Mouse (Mus musculus): ENCODE data around the gene Olfr314. TPM values are rescaled to one million over a fixed set of nuclear protein-coding genes. Genes with fewer than 3 reads are reported as not detected.
"Not testable (repeated sequence)": the region's sequence is repeated elsewhere in the genome, so short reads cannot be mapped to it uniquely, and the experiment has no call there.

Olfr314 gene
- not detected in 2 replicates for polyA plus RNA-seq (2015; fragmentation: Nextera tagmentation; extraction: Ambion mirVana)

GRCm38 (mm10) chr11:58782480-58783089 lies at the start of gene Olfr314:
TSS of gene Olfr314 (plus strand) at chr11:58782952.
- Histone ChIP-seq H3K4me3 (replicated peaks; ENCODE audit: low read length) (no peak within 1 kb of the TSS), H3K4me1 (ENCODE audit: control insufficient read depth, insufficient read depth, low read length) (no peaks in the 10 kb centered on the region), H3K4me2 (ENCODE audit: low read depth, low read length) (no peak within 1 kb of the TSS), H3K27me3 (ENCODE audit: control insufficient read depth, insufficient read depth, low read length) (no peaks in the 10 kb centered on the region), H3K27ac (ENCODE audit: low read length) (no peak within 1 kb of the TSS), H3K9ac (ENCODE audit: low read length) (no peak within 1 kb of the TSS), H3K36me3 (ENCODE audit: control insufficient read depth, insufficient read depth, low read length) (no peaks in the 10 kb centered on the region), H3K9me3 (replicated peaks; ENCODE audit: control insufficient read depth, low read length) (no peaks in the 10 kb centered on the region)
- ATAC-seq (ENCODE audit: insufficient read depth, low FRiP score) = no peak
- 66% methylated on average over 6 of the region's 6 CpGs for WGBS

- Histone ChIP-seq H3K4me1 (ENCODE audit: control insufficient read depth, insufficient read depth, low read length) (no peaks in the 10 kb centered on the region), H3K27ac (ENCODE audit: low read length) (no peak overlapping the region), H3K36me3 (ENCODE audit: control insufficient read depth, insufficient read depth, low read length) (no peaks in the 10 kb centered on the region), H3K9me3 (replicated peaks; ENCODE audit: control insufficient read depth, low read length) (no peaks in the 10 kb centered on the region), H3K4me2 (ENCODE audit: low read depth, low read length) (no peak overlapping the region), H3K9ac (ENCODE audit: low read length) (no peak overlapping the region), H3K4me3 (replicated peaks; ENCODE audit: low read length) (no peak overlapping the region), H3K27me3 (ENCODE audit: control insufficient read depth, insufficient read depth, low read length) (no peaks in the 10 kb centered on the region)
- WGBS = 49% methylated on average over 3 of the region's 3 CpGs
- no peak for ATAC-seq (ENCODE audit: insufficient read depth, low FRiP score)
Measured at GRCm38 (mm10) chr11:58733372-58733771, 49.4 kb upstream of the Olfr314 start.

GRCm38 (mm10) chr11:58738792-58739262 lies 43.9 kb upstream of the Olfr314 start, which contains the start of gene Olfr317:
TSS of gene Olfr317 (minus strand) at chr11:58739212.
- no peak for ATAC-seq (ENCODE audit: insufficient read depth, low FRiP score)
- no peaks in the 10 kb centered on the region for H3K27me3 ChIP-seq (ENCODE audit: control insufficient read depth, insufficient read depth, low read length)
- H3K36me3 ChIP-seq (ENCODE audit: control insufficient read depth, insufficient read depth, low read length) = no peaks in the 10 kb centered on the region
- no peaks in the 10 kb centered on the region for H3K4me1 ChIP-seq (ENCODE audit: control insufficient read depth, insufficient read depth, low read length)
- H3K9ac ChIP-seq (ENCODE audit: low read length) = no peak within 1 kb of the TSS
- WGBS = 58% methylated on average over 4 of the region's 4 CpGs
- H3K27ac ChIP-seq (ENCODE audit: low read length) = no peak within 1 kb of the TSS
- H3K9me3 ChIP-seq (replicated peaks; ENCODE audit: control insufficient read depth, low read length) = no peaks in the 10 kb centered on the region; the same call in 1 of the 2 replicates
- no peak within 1 kb of the TSS for H3K4me3 ChIP-seq (replicated peaks; ENCODE audit: low read length)
- no peak within 1 kb of the TSS for H3K4me2 ChIP-seq (ENCODE audit: low read depth, low read length)

- H3K9ac ChIP-seq (ENCODE audit: low read length); ATAC-seq (ENCODE audit: insufficient read depth, low FRiP score); H3K27ac ChIP-seq (ENCODE audit: low read length); H3K27me3 ChIP-seq (ENCODE audit: control insufficient read depth, insufficient read depth, low read length); H3K4me2 ChIP-seq (ENCODE audit: low read depth, low read length); H3K4me1 ChIP-seq (ENCODE audit: control insufficient read depth, insufficient read depth, low read length); H3K36me3 ChIP-seq (ENCODE audit: control insufficient read depth, insufficient read depth, low read length); H3K9me3 ChIP-seq (replicated peaks; ENCODE audit: control insufficient read depth, low read length); H3K4me3 ChIP-seq (replicated peaks; ENCODE audit: low read length): not testable (repeated sequence)
- 74% methylated on average over 18 of the region's 18 CpGs for WGBS
Measured at GRCm38 (mm10) chr11:58751096-58751495, 31.7 kb upstream of the Olfr314 start.

- no peak for ATAC-seq (ENCODE audit: insufficient read depth, low FRiP score)
- no peak within 1 kb of the TSS for H3K27ac ChIP-seq (ENCODE audit: low read length)
- H3K9me3 ChIP-seq (replicated peaks; ENCODE audit: control insufficient read depth, low read length) = no peaks in the 10 kb centered on the region
- no peaks in the 10 kb centered on the region for H3K4me1 ChIP-seq (ENCODE audit: control insufficient read depth, insufficient read depth, low read length)
- WGBS = 71% methylated on average over 2 of the region's 2 CpGs
- H3K4me3 ChIP-seq (replicated peaks; ENCODE audit: low read length) = no peak within 1 kb of the TSS
- no peaks in the 10 kb centered on the region for H3K36me3 ChIP-seq (ENCODE audit: control insufficient read depth, insufficient read depth, low read length)
- H3K4me2 ChIP-seq (ENCODE audit: low read depth, low read length) = no peak within 1 kb of the TSS
- H3K9ac ChIP-seq (ENCODE audit: low read length) = no peak within 1 kb of the TSS
- H3K27me3 ChIP-seq (ENCODE audit: control insufficient read depth, insufficient read depth, low read length) = no peaks in the 10 kb centered on the region
Measured at GRCm38 (mm10) chr11:58752434-58752833, 30.3 kb upstream of the Olfr314 start, which contains the start of gene Olfr316. TSS of gene Olfr316 (plus strand) at chr11:58752734.

GRCm38 (mm10) chr11:58772888-58773287 lies 9.9 kb upstream of the Olfr314 start, which contains the start of gene Olfr315:
TSS of gene Olfr315 (plus strand) at chr11:58773188.
- H3K9me3 ChIP-seq (replicated peaks; ENCODE audit: control insufficient read depth, low read length) = no peaks in the 10 kb centered on the region
- no peaks in the 10 kb centered on the region for H3K4me1 ChIP-seq (ENCODE audit: control insufficient read depth, insufficient read depth, low read length)
- H3K4me3 ChIP-seq (replicated peaks; ENCODE audit: low read length) = no peak within 1 kb of the TSS
- H3K4me2 ChIP-seq (ENCODE audit: low read depth, low read length) = no peak within 1 kb of the TSS
- no peaks in the 10 kb centered on the region for H3K36me3 ChIP-seq (ENCODE audit: control insufficient read depth, insufficient read depth, low read length)
- no peak within 1 kb of the TSS for H3K9ac ChIP-seq (ENCODE audit: low read length)
- H3K27me3 ChIP-seq (ENCODE audit: control insufficient read depth, insufficient read depth, low read length) = no peaks in the 10 kb centered on the region
- no peak within 1 kb of the TSS for H3K27ac ChIP-seq (ENCODE audit: low read length)
- ATAC-seq (ENCODE audit: insufficient read depth, low FRiP score) = no peak

GRCm38 (mm10) chr11:58784182-58784581 lies 1.4 kb downstream of the Olfr314 start:
- Histone ChIP-seq H3K27ac (ENCODE audit: low read length) (no peak overlapping the region), H3K4me3 (replicated peaks; ENCODE audit: low read length) (no peak overlapping the region), H3K9me3 (replicated peaks; ENCODE audit: control insufficient read depth, low read length) (no peaks in the 10 kb centered on the region), H3K4me2 (ENCODE audit: low read depth, low read length) (no peak overlapping the region), H3K9ac (ENCODE audit: low read length) (no peak overlapping the region), H3K27me3 (ENCODE audit: control insufficient read depth, insufficient read depth, low read length) (no peaks in the 10 kb centered on the region), H3K36me3 (ENCODE audit: control insufficient read depth, insufficient read depth, low read length) (no peaks in the 10 kb centered on the region), H3K4me1 (ENCODE audit: control insufficient read depth, insufficient read depth, low read length) (no peaks in the 10 kb centered on the region)
- ATAC-seq (ENCODE audit: insufficient read depth, low FRiP score) = no peak
- 70% methylated on average over 2 of the region's 2 CpGs for WGBS

GRCm38 (mm10) chr11:58787651-58788050 lies 4.9 kb downstream of the Olfr314 start:
- Histone ChIP-seq H3K27ac (ENCODE audit: low read length) (no peak overlapping the region), H3K9ac (ENCODE audit: low read length) (no peak overlapping the region), H3K27me3 (ENCODE audit: control insufficient read depth, insufficient read depth, low read length) (no peaks in the 10 kb centered on the region), H3K4me1 (ENCODE audit: control insufficient read depth, insufficient read depth, low read length) (no peaks in the 10 kb centered on the region), H3K4me2 (ENCODE audit: low read depth, low read length) (no peak overlapping the region), H3K4me3 (replicated peaks; ENCODE audit: low read length) (no peak overlapping the region), H3K36me3 (ENCODE audit: control insufficient read depth, insufficient read depth, low read length) (no peaks in the 10 kb centered on the region), H3K9me3 (replicated peaks; ENCODE audit: control insufficient read depth, low read length) (no peaks in the 10 kb centered on the region)
- 76% methylated on average over 10 of the region's 10 CpGs for WGBS
- no peak for ATAC-seq (ENCODE audit: insufficient read depth, low FRiP score)

GRCm38 (mm10) chr11:58788346-58788745 lies 5.6 kb downstream of the Olfr314 start:
- Histone ChIP-seq H3K9me3 (replicated peaks; ENCODE audit: control insufficient read depth, low read length) (no peaks in the 10 kb centered on the region), H3K4me1 (ENCODE audit: control insufficient read depth, insufficient read depth, low read length) (no peaks in the 10 kb centered on the region), H3K4me3 (replicated peaks; ENCODE audit: low read length) (no peak overlapping the region), H3K4me2 (ENCODE audit: low read depth, low read length) (no peak overlapping the region), H3K9ac (ENCODE audit: low read length) (no peak overlapping the region), H3K36me3 (ENCODE audit: control insufficient read depth, insufficient read depth, low read length) (no peaks in the 10 kb centered on the region), H3K27me3 (ENCODE audit: control insufficient read depth, insufficient read depth, low read length) (no peaks in the 10 kb centered on the region), H3K27ac (ENCODE audit: low read length) (no peak overlapping the region)
- ATAC-seq (ENCODE audit: insufficient read depth, low FRiP score) = no peak
- 74% methylated on average over 8 of the region's 8 CpGs for WGBS
